Mouse (Mus musculus) forebrain, embryonic 16.5 days (tissue): ENCODE measurements around the gene Efcab7. TPM values are rescaled to one million over a fixed set of nuclear protein-coding genes. Genes with fewer than 3 reads are reported as not detected.

Experiments
- ATAC-seq: fragments of 200-750 bp; cut with Nextera tagmentation; 2 replicates; pipeline ENCODE4 v1.8.0; 2017; ENCODE audit warnings: mild to moderate bottlenecking, moderate library complexity
- H3K27ac ChIP-seq: fragments of 300-500 bp; sonication (generic); 2 replicates; pipeline ENCODE4 v1.5.1; 2014; ENCODE audit warnings: low read length, control low read depth
- H3K27me3 ChIP-seq: fragments of 300-500 bp; sonication (generic); replicated peaks from 2 replicates; pipeline ENCODE4 v1.6.1; 2014; ENCODE audit warnings: low read length; ENCODE audit not compliant: control insufficient read depth, insufficient read depth
- H3K36me3 ChIP-seq: fragments of 300-500 bp; sonication (generic); 2 replicates; pipeline ENCODE4 v1.6.1; 2014; ENCODE audit not compliant: control insufficient read depth, insufficient read depth
- H3K4me1 ChIP-seq: fragments of 300-500 bp; sonication (generic); replicated peaks from 2 replicates; pipeline ENCODE4 v1.6.1; 2014; ENCODE audit warnings: low read length; ENCODE audit not compliant: control insufficient read depth, insufficient read depth
- H3K4me2 ChIP-seq: fragments of 300-500 bp; sonication (generic); 2 replicates; pipeline ENCODE4 v1.6.1; 2014; ENCODE audit warnings: mild to moderate bottlenecking, low read length, control low read depth
- H3K4me3 ChIP-seq: fragments of 300-500 bp; sonication (generic); replicated peaks from 2 replicates; pipeline ENCODE4 v1.5.1; 2014; ENCODE audit warnings: mild to moderate bottlenecking, low read length, control low read depth
- H3K9ac ChIP-seq: fragments of 300-500 bp; sonication (generic); replicated peaks from 2 replicates; pipeline ENCODE4 v1.6.1; 2014; ENCODE audit warnings: low read depth, low read length, control low read depth
- H3K9me3 ChIP-seq: fragments of 300-500 bp; sonication (generic); 2 replicates; pipeline ENCODE4 v1.6.1; 2016; ENCODE audit warnings: low read length; ENCODE audit not compliant: control insufficient read depth
- WGBS: fragments of 180-500 bp; shearing (Covaris S2); extraction: QIAGEN DNeasy Blood & Tissue Kit; methylation state at CpG from one replicate; pipeline ENCODE4 v1.1.7; 2014; 5-methylcytosine and 5-hydroxymethylcytosine counted together
- polyA plus RNA-seq: library from polyadenylated mRNA; unstranded; fragments of >200 nt; fragmentation: Nextera tagmentation; extraction: Ambion mirVana; gene quantifications from 2 replicates; pipeline ENCODE4 v1.2.1, GENCODE M21; 2015

Gene Efcab7
- polyA plus RNA-seq, 1 experiment from 2014 or later, result 19.2 TPM

- Histone ChIP-seq H3K4me2 (no peak overlapping the region), H3K4me1 (no peaks in the 10 kb centered on the region), H3K36me3 (no peaks in the 10 kb centered on the region), H3K27ac (no peak overlapping the region), H3K27me3 (no peaks in the 10 kb centered on the region), H3K4me3 (no peak overlapping the region), H3K9me3 (no peaks in the 10 kb centered on the region), H3K9ac (no peak overlapping the region)
- ATAC-seq, result no peak
- 93% methylated on average over 4 of the region's 4 CpGs for WGBS
Observed at GRCm38 (mm10) chr4:99957186-99957585, 128.2 kb downstream of the Efcab7 start.

DNA sequence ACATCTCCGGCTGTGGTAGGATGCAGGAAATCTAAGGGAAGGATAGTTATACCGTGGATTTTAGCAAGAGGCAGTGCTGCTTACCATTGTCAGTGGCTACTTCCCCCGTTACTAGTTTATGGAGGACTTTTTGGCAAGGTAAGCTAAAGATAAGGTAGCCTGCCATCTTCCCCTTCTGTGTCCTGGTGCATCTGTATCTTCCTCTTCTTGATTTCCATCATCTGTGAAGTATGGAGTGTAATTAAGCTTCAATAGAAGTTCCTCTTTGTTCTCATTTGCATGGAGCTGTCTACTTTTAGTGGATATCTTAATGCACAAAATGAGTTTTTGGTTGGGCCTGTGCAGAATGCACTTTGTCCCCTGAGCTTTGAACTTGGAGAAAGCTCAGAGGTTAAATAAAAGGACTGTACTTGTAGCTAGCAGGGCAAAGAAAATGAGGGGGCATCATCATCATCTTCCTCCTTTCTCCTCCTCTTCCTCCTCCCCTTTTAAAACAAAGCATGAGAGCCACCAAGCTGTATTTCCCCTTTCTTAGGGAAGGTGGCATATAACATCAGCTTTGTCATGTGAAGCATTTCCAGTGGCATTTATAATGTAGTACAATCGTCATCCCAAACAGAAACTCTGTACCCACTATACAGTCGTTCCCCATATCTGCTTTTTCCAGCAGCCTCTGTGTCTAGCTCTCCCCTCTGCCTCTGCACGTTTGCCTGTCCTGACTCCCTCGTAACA lies 129.3 kb downstream of the Efcab7 start:
- H3K27me3 ChIP-seq, result no peaks in the 10 kb centered on the region
- no peak for ATAC-seq
- H3K36me3 ChIP-seq, result no peaks in the 10 kb centered on the region
- H3K4me3 ChIP-seq, result no peak overlapping the region
- no peak overlapping the region for H3K4me2 ChIP-seq
- H3K27ac ChIP-seq, result no peak overlapping the region
- no peak overlapping the region for H3K9ac ChIP-seq
- WGBS, result 84% methylated on average over 7 of the region's 7 CpGs
- no peaks in the 10 kb centered on the region for H3K4me1 ChIP-seq
- no peaks in the 10 kb centered on the region for H3K9me3 ChIP-seq

- Histone ChIP-seq H3K4me2 (no peak overlapping the region), H3K27me3 (no peaks in the 10 kb centered on the region), H3K36me3 (no peaks in the 10 kb centered on the region), H3K9ac (no peak overlapping the region), H3K4me1 (no peaks in the 10 kb centered on the region), H3K27ac (no peak overlapping the region), H3K4me3 (no peak overlapping the region), H3K9me3 (no peaks in the 10 kb centered on the region)
- ATAC-seq, result no peak
- 88% methylated on average over 3 of the region's 3 CpGs for WGBS
Observed at GRCm38 (mm10) chr4:99959308-99959707, 130.3 kb downstream of the Efcab7 start.

Other genes starting within 250 kb of the Efcab7 start
- 0.10 and 0.14 TPM in 2 replicates for gene Foxd3, start 172.9 kb upstream of the Efcab7 start, polyA plus RNA-seq
- 9.1 and 10.7 TPM in 2 replicates for gene Alg6, start 113.5 kb upstream of the Efcab7 start, polyA plus RNA-seq
- gene Pgm1, start 100.2 kb downstream of the Efcab7 start, polyA plus RNA-seq, result 43.7 and 46.0 TPM in 2 replicates
- 17.6 and 18.9 TPM in 2 replicates for gene Itgb3bp, start 100.6 kb downstream of the Efcab7 start, polyA plus RNA-seq